Mouse (Mus musculus) CD8-positive naive resting alpha-beta T cell, adult 57 days (primary cell): ENCODE measurements around the gene Lyz1. TPM values are rescaled to one million over a fixed set of nuclear protein-coding genes. Genes with fewer than 3 reads are reported as not detected.

ENCODE experiments used
- total RNA-seq: library from RNA; stranded (reverse); gene quantifications from one replicate; pipeline ENCODE4 v1.2.4, GENCODE M21; 2023

Lyz1 gene
- 7.5 TPM for total RNA-seq

GRCm38 (mm10) chr10:117292671-117293070 lies at the start of gene Lyz1:
TSS of gene Lyz1 (minus strand) at chr10:117292868.

GRCm38 (mm10) chr10:117282049-117282448 lies 10.6 kb downstream of the Lyz1 start, which contains the start of gene Lyz2:
TSS of gene Lyz2 (minus strand) at chr10:117282321.

GRCm38 (mm10) chr10:117238603-117239002 lies 54.1 kb downstream of the Lyz1 start, which contains the start of gene 9530003J23Rik:
TSS of gene 9530003J23Rik (minus strand) at chr10:117238703.

Other genes with a start within 250 kb of the Lyz1 start
- gene Lrrc10, start 247.5 kb downstream of the Lyz1 start, total RNA-seq: not detected
- 249 TPM for gene Cct2, start 229.1 kb downstream of the Lyz1 start, total RNA-seq
- 26.1 TPM for gene Frs2, start 144.3 kb downstream of the Lyz1 start, total RNA-seq
- 98.7 TPM for gene Yeats4, start 68.4 kb downstream of the Lyz1 start, total RNA-seq
- gene 9530003J23Rik, start 54.2 kb downstream of the Lyz1 start, total RNA-seq: not detected
- gene Lyz2, start 10.5 kb downstream of the Lyz1 start, total RNA-seq: 48.6 TPM
- gene Cpsf6, start 87.1 kb upstream of the Lyz1 start, total RNA-seq: 93.1 TPM